Mouse (Mus musculus): ENCODE results near the gene Lhfp. TPM values are rescaled to one million over a fixed set of nuclear protein-coding genes. Genes with fewer than 3 reads are reported as not detected.

Gene Lhfp
- polyA plus RNA-seq, 1 experiment: 17.8 TPM

DNA sequence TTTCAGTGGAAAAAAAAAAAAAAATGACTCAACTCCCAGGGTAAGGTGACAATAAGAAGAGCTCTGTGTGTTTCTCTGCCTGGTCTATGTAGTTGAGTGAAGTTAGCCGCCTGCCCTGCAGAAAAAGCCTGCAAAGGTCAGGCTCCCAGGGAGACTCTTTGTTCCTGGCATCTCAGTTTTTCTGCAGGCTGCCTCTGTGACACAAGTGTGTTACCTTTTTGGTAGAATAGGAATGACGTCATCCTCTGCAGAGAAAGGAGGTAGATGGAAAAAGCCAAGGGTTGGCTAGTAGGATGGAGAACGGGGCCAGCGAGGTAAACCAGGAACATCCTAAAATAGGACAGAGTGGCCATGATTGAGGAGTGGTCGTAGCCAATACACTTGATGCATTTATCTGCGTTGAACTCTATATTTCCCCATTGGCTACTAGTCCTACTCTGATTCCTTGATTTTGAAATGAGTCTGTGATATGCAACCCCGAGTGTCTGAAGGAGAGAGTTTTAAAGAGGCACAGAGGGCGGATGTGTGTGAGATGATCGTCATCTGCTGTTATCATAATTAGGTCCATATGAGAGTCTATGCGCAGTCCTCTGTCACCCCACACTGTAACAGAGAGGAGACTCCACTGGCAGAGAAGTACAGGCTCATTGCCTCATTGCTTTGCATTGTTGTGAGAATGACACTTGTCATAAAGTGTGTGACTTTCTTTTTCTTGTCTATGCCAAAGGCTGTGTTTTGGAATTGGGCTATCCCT, 132.2 kb downstream of the Lhfp start:
- TF ChIP-seq CEBPB (IDR thresholded peaks at IDR 0.05; ENCODE audit: insufficient read depth, poor library complexity, severe bottlenecking) (no peak), REST (IDR thresholded peaks at IDR 0.05; ENCODE audit: insufficient read depth, insufficient read length) (no peak), SRF (IDR thresholded peaks at IDR 0.05; ENCODE audit: control insufficient read depth, insufficient read length, low read depth) (no peak), POLR2A (IDR thresholded peaks at IDR 0.05; ENCODE audit: insufficient read length, low read depth) (no peak), E2F4 (IDR thresholded peaks at IDR 0.05; ENCODE audit: insufficient read depth) (no peak), TCF12 (IDR thresholded peaks at IDR 0.05; ENCODE audit: insufficient read depth, poor library complexity, severe bottlenecking) (no peak), POLR2AphosphoS2 (IDR thresholded peaks at IDR 0.05; ENCODE audit: insufficient read length, low read depth) (no peak), MYOG (IDR thresholded peaks at IDR 0.05; ENCODE audit: control insufficient read depth in 1 of 3, insufficient read depth in 1 of 3, insufficient read length in 2 of 3, low read depth in 2 of 3) (no peak), USF1 (IDR thresholded peaks at IDR 0.05; ENCODE audit: low read depth) (no peak), MAX (IDR thresholded peaks at IDR 0.05; ENCODE audit: low read depth) (no peak), TCF3 (IDR thresholded peaks at IDR 0.05; ENCODE audit: insufficient read length, low read depth) (no peak), MYOD1 (IDR thresholded peaks at IDR 0.05; ENCODE audit: control insufficient read depth in 1 of 3, insufficient read length in 2 of 3, low read depth in 2 of 3) (no peak)
- no peaks in the 10 kb centered on the region for H3K79me2 ChIP-seq (ENCODE audit: control insufficient read depth, insufficient read depth)

DNA sequence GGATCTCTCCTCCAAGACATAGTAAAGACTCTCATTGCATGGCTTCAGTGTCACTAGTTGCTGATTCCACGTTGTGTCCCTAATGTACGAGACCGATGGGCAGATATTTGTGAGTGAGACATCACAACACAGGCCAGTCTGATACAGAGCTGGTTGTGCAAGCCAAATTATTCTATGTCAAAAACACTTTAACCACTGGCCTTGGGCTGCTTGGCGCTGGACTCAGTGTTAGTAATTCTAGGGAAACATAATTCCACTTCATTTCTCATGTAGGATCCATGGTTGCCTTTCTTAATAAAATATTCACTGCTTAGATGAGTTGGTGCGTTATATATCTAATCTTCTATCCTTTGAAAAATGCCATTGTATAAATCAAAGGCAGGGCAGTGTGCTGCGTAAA, 138.6 kb downstream of the Lhfp start:
- H3ac ChIP-seq (ENCODE audit: control insufficient read depth, insufficient read length): no peak overlapping the region
- no peak for TF ChIP-seq MAX (IDR thresholded peaks at IDR 0.05; ENCODE audit: low read depth)
- TF ChIP-seq SRF (IDR thresholded peaks at IDR 0.05; ENCODE audit: control insufficient read depth, insufficient read length, low read depth): no peak
- no peak for TF ChIP-seq USF1 (IDR thresholded peaks at IDR 0.05; ENCODE audit: low read depth)
- no peak for TF ChIP-seq MYOD1 (IDR thresholded peaks at IDR 0.05; ENCODE audit: control insufficient read depth in 1 of 3, insufficient read length in 2 of 3, low read depth in 2 of 3)
- no peak for TF ChIP-seq TCF12 (IDR thresholded peaks at IDR 0.05; ENCODE audit: insufficient read depth, poor library complexity, severe bottlenecking)
- TF ChIP-seq MYOG (IDR thresholded peaks at IDR 0.05; ENCODE audit: control insufficient read depth in 1 of 3, insufficient read depth in 1 of 3, insufficient read length in 2 of 3, low read depth in 2 of 3): no peak
- TF ChIP-seq CEBPB (IDR thresholded peaks at IDR 0.05; ENCODE audit: insufficient read depth, poor library complexity, severe bottlenecking): no peak
- TF ChIP-seq POLR2AphosphoS2 (IDR thresholded peaks at IDR 0.05; ENCODE audit: insufficient read length, low read depth): no peak
- TF ChIP-seq TCF3 (IDR thresholded peaks at IDR 0.05; ENCODE audit: insufficient read length, low read depth): no peak
- TF ChIP-seq REST (IDR thresholded peaks at IDR 0.05; ENCODE audit: insufficient read depth, insufficient read length): no peak
- no peak for TF ChIP-seq POLR2A (IDR thresholded peaks at IDR 0.05; ENCODE audit: insufficient read length, low read depth)
- no peak for TF ChIP-seq E2F4 (IDR thresholded peaks at IDR 0.05; ENCODE audit: insufficient read depth)
- no peak overlapping the region for H3K4me2 ChIP-seq (ENCODE audit: low read depth)
- no peaks in the 10 kb centered on the region for H3K36me3 ChIP-seq (ENCODE audit: control insufficient read depth, insufficient read depth)
- H3K27me3 ChIP-seq (ENCODE audit: control insufficient read depth, insufficient read depth, insufficient read length): no peaks in the 10 kb centered on the region
- no peak overlapping the region for H3K4me3 ChIP-seq
- no peaks in the 10 kb centered on the region for H3K79me2 ChIP-seq (ENCODE audit: control insufficient read depth, insufficient read depth)

More for the DNA sequence above, 132.2 kb downstream of the Lhfp start:
- H3K4me3 ChIP-seq: no peak overlapping the region
- no peak overlapping the region for H3ac ChIP-seq (ENCODE audit: control insufficient read depth, insufficient read length)
- H3K36me3 ChIP-seq (ENCODE audit: control insufficient read depth, insufficient read depth): no peaks in the 10 kb centered on the region
- no peak overlapping the region for H3K4me2 ChIP-seq (ENCODE audit: low read depth)
- no peaks in the 10 kb centered on the region for H3K27me3 ChIP-seq (ENCODE audit: control insufficient read depth, insufficient read depth, insufficient read length)

DNA sequence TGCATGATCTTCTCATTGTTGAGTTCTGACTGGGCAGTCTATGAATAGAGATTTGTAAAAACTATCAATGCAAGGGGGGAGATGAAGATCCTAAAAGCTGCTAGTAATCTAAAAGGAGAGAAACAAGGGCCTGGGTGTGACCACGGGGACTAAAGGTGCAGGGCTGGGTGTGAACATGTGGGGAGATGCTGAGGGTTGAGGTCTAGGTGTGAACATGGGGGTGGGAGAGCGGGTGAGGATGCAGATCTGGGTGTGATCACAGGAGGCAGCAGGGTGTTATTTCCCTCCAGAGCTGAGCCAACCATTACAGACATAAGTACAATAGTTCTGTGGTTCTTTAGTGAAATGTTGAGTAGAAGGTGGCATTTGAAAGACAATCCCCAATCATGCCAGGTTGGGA, 144.1 kb downstream of the Lhfp start:
- Histone ChIP-seq H3K36me3 (ENCODE audit: control insufficient read depth, insufficient read depth) (no peaks in the 10 kb centered on the region), H3K4me2 (ENCODE audit: low read depth) (no peak overlapping the region), H3K4me3 (no peak overlapping the region), H3K27me3 (ENCODE audit: control insufficient read depth, insufficient read depth, insufficient read length) (no peaks in the 10 kb centered on the region), H3K79me2 (ENCODE audit: control insufficient read depth, insufficient read depth) (no peaks in the 10 kb centered on the region), H3ac (ENCODE audit: control insufficient read depth, insufficient read length) (no peak overlapping the region)
- TF ChIP-seq TCF3 (IDR thresholded peaks at IDR 0.05; ENCODE audit: insufficient read length, low read depth): no peak
- no peak for TF ChIP-seq POLR2A (IDR thresholded peaks at IDR 0.05; ENCODE audit: insufficient read length, low read depth)
- TF ChIP-seq MYOG (IDR thresholded peaks at IDR 0.05; ENCODE audit: control insufficient read depth in 1 of 3, insufficient read depth in 1 of 3, insufficient read length in 2 of 3, low read depth in 2 of 3): no peak
- TF ChIP-seq E2F4 (IDR thresholded peaks at IDR 0.05; ENCODE audit: insufficient read depth): no peak
- TF ChIP-seq POLR2AphosphoS2 (IDR thresholded peaks at IDR 0.05; ENCODE audit: insufficient read length, low read depth): no peak
- no peak for TF ChIP-seq MAX (IDR thresholded peaks at IDR 0.05; ENCODE audit: low read depth)
- TF ChIP-seq USF1 (IDR thresholded peaks at IDR 0.05; ENCODE audit: low read depth): no peak
- TF ChIP-seq CEBPB (IDR thresholded peaks at IDR 0.05; ENCODE audit: insufficient read depth, poor library complexity, severe bottlenecking): no peak
- TF ChIP-seq REST (IDR thresholded peaks at IDR 0.05; ENCODE audit: insufficient read depth, insufficient read length): no peak
- TF ChIP-seq SRF (IDR thresholded peaks at IDR 0.05; ENCODE audit: control insufficient read depth, insufficient read length, low read depth): no peak
- no peak for TF ChIP-seq TCF12 (IDR thresholded peaks at IDR 0.05; ENCODE audit: insufficient read depth, poor library complexity, severe bottlenecking)
- no peak for TF ChIP-seq MYOD1 (IDR thresholded peaks at IDR 0.05; ENCODE audit: control insufficient read depth in 1 of 3, insufficient read length in 2 of 3, low read depth in 2 of 3)

DNA sequence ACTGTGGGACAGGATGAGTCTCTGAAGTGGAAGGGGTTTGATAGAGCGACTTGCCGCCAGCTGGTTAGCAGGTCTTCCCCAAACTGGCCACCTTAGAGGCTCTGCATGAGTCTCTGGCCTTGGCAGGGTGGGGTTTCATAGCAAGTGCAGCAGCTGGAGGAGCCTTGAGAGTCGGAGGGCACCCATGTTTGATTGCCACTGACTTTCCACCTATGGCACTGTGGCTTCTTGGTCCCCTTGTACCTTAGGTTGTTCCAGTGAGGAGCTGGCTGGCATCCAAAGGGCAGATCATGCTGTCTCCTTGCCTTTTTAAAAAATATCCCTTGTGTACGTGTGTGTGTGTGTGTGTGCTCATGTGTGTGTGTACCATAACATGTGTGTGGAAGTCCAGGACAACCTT, 152.1 kb downstream of the Lhfp start:
- no peak overlapping the region for H3ac ChIP-seq (ENCODE audit: control insufficient read depth, insufficient read length)
- H3K36me3 ChIP-seq (ENCODE audit: control insufficient read depth, insufficient read depth): no peaks in the 10 kb centered on the region
- H3K4me2 ChIP-seq (ENCODE audit: low read depth): no peak overlapping the region
- TF ChIP-seq USF1 (IDR thresholded peaks at IDR 0.05; ENCODE audit: low read depth) (no peak), MYOG (IDR thresholded peaks at IDR 0.05; ENCODE audit: control insufficient read depth in 1 of 3, insufficient read depth in 1 of 3, insufficient read length in 2 of 3, low read depth in 2 of 3) (no peak), CEBPB (IDR thresholded peaks at IDR 0.05; ENCODE audit: insufficient read depth, poor library complexity, severe bottlenecking) (no peak), TCF3 (IDR thresholded peaks at IDR 0.05; ENCODE audit: insufficient read length, low read depth) (no peak), POLR2A (IDR thresholded peaks at IDR 0.05; ENCODE audit: insufficient read length, low read depth) (no peak), E2F4 (IDR thresholded peaks at IDR 0.05; ENCODE audit: insufficient read depth) (no peak), POLR2AphosphoS2 (IDR thresholded peaks at IDR 0.05; ENCODE audit: insufficient read length, low read depth) (no peak), SRF (IDR thresholded peaks at IDR 0.05; ENCODE audit: control insufficient read depth, insufficient read length, low read depth) (no peak), TCF12 (IDR thresholded peaks at IDR 0.05; ENCODE audit: insufficient read depth, poor library complexity, severe bottlenecking) (no peak), REST (IDR thresholded peaks at IDR 0.05; ENCODE audit: insufficient read depth, insufficient read length) (no peak), MAX (IDR thresholded peaks at IDR 0.05; ENCODE audit: low read depth) (no peak)
- no peaks in the 10 kb centered on the region for H3K79me2 ChIP-seq (ENCODE audit: control insufficient read depth, insufficient read depth)
- no peaks in the 10 kb centered on the region for H3K27me3 ChIP-seq (ENCODE audit: control insufficient read depth, insufficient read depth, insufficient read length)
- no peak overlapping the region for H3K4me3 ChIP-seq

Data from myocyte (in vitro differentiated cells).